Mouse (Mus musculus): ENCODE results near the gene Cit. TPM values are rescaled to one million over a fixed set of nuclear protein-coding genes. Genes with fewer than 3 reads are reported as not detected.

Cit gene
- polyA plus RNA-seq, 1 experiment from 2014 or later = 22.8 TPM

- Histone ChIP-seq H3K4me1 (no peaks in the 10 kb centered on the region), H3K4me3 (no peak overlapping the region), H3K27ac (no peak overlapping the region), H3K9me3 (no peaks in the 10 kb centered on the region), H3K36me3 (peaks cover 36% of the 10 kb centered on the region), H3K9ac (no peak overlapping the region), H3K27me3 (no peaks in the 10 kb centered on the region), H3K4me2 (no peak overlapping the region)
- ATAC-seq (ENCODE audit: insufficient number of reproducible peaks, low FRiP score, low TSS enrichment, low read depth) = no peak
- WGBS = 88% methylated on average over 9 of the region's 9 CpGs
These were observed 8.6 kb downstream of the Cit start for GRCm38 (mm10) chr5:115853691-115854090.

- no peak overlapping the region for H3K4me3 ChIP-seq
- peaks cover 37% of the 10 kb centered on the region for H3K36me3 ChIP-seq
- H3K4me2 ChIP-seq = no peak overlapping the region
- no peaks in the 10 kb centered on the region for H3K9me3 ChIP-seq
- 84% methylated on average over 11 of the region's 12 CpGs for WGBS
- no peak overlapping the region for H3K27ac ChIP-seq
- ATAC-seq (ENCODE audit: insufficient number of reproducible peaks, low FRiP score, low TSS enrichment, low read depth) = no peak
- no peaks in the 10 kb centered on the region for H3K4me1 ChIP-seq
- H3K9ac ChIP-seq = no peak overlapping the region
- H3K27me3 ChIP-seq = no peaks in the 10 kb centered on the region
These were observed 9.3 kb downstream of the Cit start for GRCm38 (mm10) chr5:115854370-115854769.

DNA sequence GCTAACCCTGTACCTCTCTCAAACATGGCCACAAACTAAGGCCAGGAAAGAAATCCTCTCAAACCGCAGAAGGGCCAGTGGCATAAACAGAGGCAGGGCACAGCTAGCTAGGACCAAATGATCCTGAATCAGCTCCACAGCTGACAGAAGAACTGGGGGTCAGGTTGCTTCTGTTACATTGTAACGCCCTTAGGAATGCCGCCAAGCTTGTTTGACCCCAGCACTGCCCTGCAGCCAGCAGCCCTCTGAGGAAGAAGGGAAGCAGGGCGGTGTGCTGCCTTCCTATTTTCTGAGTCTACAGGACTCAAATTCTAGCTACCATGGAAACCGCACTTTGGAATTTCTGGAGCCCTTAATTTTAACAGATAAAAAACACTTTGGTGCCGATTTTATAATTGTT is 13.6 kb downstream of the Cit start:
- no peaks in the 10 kb centered on the region for H3K4me1 ChIP-seq
- peaks cover 41% of the 10 kb centered on the region for H3K36me3 ChIP-seq
- no peak for ATAC-seq (ENCODE audit: insufficient number of reproducible peaks, low FRiP score, low TSS enrichment, low read depth)
- no peaks in the 10 kb centered on the region for H3K27me3 ChIP-seq
- H3K9ac ChIP-seq = no peak overlapping the region
- 71% methylated on average over 6 of the region's 6 CpGs for WGBS
- no peak overlapping the region for H3K27ac ChIP-seq
- H3K4me3 ChIP-seq = no peak overlapping the region
- no peak overlapping the region for H3K4me2 ChIP-seq
- H3K9me3 ChIP-seq = no peaks in the 10 kb centered on the region

GRCm38 (mm10) chr5:115859461-115859860 is 14.4 kb downstream of the Cit start:
- Histone ChIP-seq H3K9me3 (no peaks in the 10 kb centered on the region), H3K4me1 (no peaks in the 10 kb centered on the region), H3K4me2 (no peak overlapping the region), H3K27ac (no peak overlapping the region), H3K27me3 (no peaks in the 10 kb centered on the region), H3K4me3 (no peak overlapping the region), H3K36me3 (peaks cover 35% of the 10 kb centered on the region), H3K9ac (no peak overlapping the region)
- ATAC-seq (ENCODE audit: insufficient number of reproducible peaks, low FRiP score, low TSS enrichment, low read depth) = no peak
- 74% methylated on average over 9 of the region's 9 CpGs for WGBS

GRCm38 (mm10) chr5:115861991-115862390 is 16.9 kb downstream of the Cit start:
- no peak for ATAC-seq (ENCODE audit: insufficient number of reproducible peaks, low FRiP score, low TSS enrichment, low read depth)
- H3K4me1 ChIP-seq = no peaks in the 10 kb centered on the region

DNA sequence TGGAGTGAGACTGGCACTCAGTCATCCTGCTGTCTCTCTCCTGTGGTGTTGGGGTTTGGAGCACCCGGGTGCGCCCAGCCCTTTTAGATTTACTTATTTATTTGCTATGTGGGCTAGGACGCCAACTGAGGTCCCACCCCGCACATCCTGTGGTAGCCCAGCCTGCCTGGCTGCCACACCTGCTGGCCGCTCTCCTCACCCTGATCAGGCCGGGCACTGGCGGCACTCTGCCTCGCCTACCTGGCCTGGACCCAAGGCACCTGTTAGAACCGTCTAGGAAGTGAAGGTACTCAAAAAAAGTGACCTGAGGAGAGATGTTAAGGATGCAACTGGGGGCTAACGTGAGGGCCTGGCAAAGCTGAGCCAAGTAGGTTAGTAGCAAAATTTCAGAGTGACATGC is 17.4 kb downstream of the Cit start:
- Histone ChIP-seq H3K27me3 (no peaks in the 10 kb centered on the region), H3K27ac (no peak overlapping the region), H3K36me3 (peaks cover 24% of the 10 kb centered on the region), H3K4me1 (no peaks in the 10 kb centered on the region), H3K4me2 (no peak overlapping the region), H3K4me3 (no peak overlapping the region), H3K9ac (no peak overlapping the region), H3K9me3 (no peaks in the 10 kb centered on the region)
- WGBS = 90% methylated on average over 10 of the region's 10 CpGs
- no peak for ATAC-seq (ENCODE audit: insufficient number of reproducible peaks, low FRiP score, low TSS enrichment, low read depth)

More at GRCm38 (mm10) chr5:115861991-115862390, 16.9 kb downstream of the Cit start:
- H3K4me3 ChIP-seq = no peak overlapping the region
- no peak overlapping the region for H3K9ac ChIP-seq
- H3K27ac ChIP-seq = no peak overlapping the region
- H3K36me3 ChIP-seq = peaks cover 24% of the 10 kb centered on the region
- no peak overlapping the region for H3K4me2 ChIP-seq
- no peaks in the 10 kb centered on the region for H3K9me3 ChIP-seq
- WGBS = 91% methylated on average over 10 of the region's 10 CpGs
- no peaks in the 10 kb centered on the region for H3K27me3 ChIP-seq

GRCm38 (mm10) chr5:115866296-115866695 is 21.2 kb downstream of the Cit start:
- Histone ChIP-seq H3K4me2 (no peak overlapping the region), H3K9ac (no peak overlapping the region), H3K4me1 (no peaks in the 10 kb centered on the region), H3K4me3 (no peak overlapping the region), H3K36me3 (peaks cover 12% of the 10 kb centered on the region), H3K9me3 (no peaks in the 10 kb centered on the region), H3K27me3 (no peaks in the 10 kb centered on the region), H3K27ac (no peak overlapping the region)
- 81% methylated on average over 11 of the region's 11 CpGs for WGBS
- ATAC-seq (ENCODE audit: insufficient number of reproducible peaks, low FRiP score, low TSS enrichment, low read depth) = no peak

GRCm38 (mm10) chr5:115868540-115868939 is 23.5 kb downstream of the Cit start:
- 85% methylated on average over 12 of the region's 12 CpGs for WGBS

DNA sequence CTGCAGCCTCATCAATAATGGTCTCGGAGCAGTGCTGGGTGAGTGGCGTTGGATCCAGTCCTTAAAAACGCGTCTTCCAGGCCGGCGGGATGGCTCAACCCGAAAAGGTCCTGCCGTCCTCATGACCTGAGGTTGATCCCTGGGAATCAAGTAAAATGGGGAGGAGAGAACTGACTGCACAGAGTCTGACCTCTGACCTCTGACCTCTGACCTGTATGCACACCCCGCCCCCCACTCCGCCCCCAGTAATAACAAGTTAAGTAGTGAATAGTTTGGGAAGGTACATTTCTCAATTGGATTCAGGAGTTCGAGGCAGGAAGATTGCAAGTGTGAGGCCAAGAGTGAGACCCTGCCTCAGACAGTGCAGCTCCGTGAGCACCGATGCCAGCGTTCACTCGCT is 24.1 kb downstream of the Cit start:
- H3K9me3 ChIP-seq = no peaks in the 10 kb centered on the region
- no peak for ATAC-seq (ENCODE audit: insufficient number of reproducible peaks, low FRiP score, low TSS enrichment, low read depth)
- 91% methylated on average over 15 of the region's 15 CpGs for WGBS
- H3K27ac ChIP-seq = no peak overlapping the region
- H3K27me3 ChIP-seq = no peaks in the 10 kb centered on the region
- no peak overlapping the region for H3K9ac ChIP-seq
- no peaks in the 10 kb centered on the region for H3K4me1 ChIP-seq
- no peak overlapping the region for H3K4me3 ChIP-seq
- no peak overlapping the region for H3K4me2 ChIP-seq
- H3K36me3 ChIP-seq = no peaks in the 10 kb centered on the region; the same call in 1 of the 2 replicates

More at GRCm38 (mm10) chr5:115868540-115868939, 23.5 kb downstream of the Cit start:
- H3K27ac ChIP-seq = no peak overlapping the region
- no peaks in the 10 kb centered on the region for H3K4me1 ChIP-seq
- H3K4me3 ChIP-seq = no peak overlapping the region
- no peak overlapping the region for H3K4me2 ChIP-seq
- peaks cover 3% of the 10 kb centered on the region; the same call in 1 of the 2 replicates for H3K36me3 ChIP-seq
- no peaks in the 10 kb centered on the region for H3K27me3 ChIP-seq
- H3K9me3 ChIP-seq = no peaks in the 10 kb centered on the region
- no peak overlapping the region for H3K9ac ChIP-seq
- no peak for ATAC-seq (ENCODE audit: insufficient number of reproducible peaks, low FRiP score, low TSS enrichment, low read depth)

DNA sequence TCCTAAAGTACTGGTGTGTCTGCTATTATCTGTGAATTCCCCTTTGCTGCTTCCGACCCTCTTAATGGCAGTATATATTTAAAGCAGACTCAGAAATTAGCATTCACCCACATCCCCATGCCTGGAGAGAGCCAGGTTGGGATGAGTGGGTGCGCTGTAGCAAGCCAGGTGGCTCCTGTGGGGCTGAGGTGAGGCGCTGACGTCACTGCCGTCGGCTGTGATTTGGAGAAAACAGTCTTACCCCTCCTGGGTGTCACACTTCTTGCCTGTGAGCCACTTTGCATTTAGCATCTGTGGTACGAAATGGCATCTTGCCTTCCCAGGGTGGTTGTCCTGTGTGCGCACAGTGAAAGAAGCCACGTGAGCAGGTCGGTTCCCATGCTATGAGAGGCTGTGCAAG is 26.1 kb downstream of the Cit start:
- 93% methylated on average over 10 of the region's 10 CpGs for WGBS
- Histone ChIP-seq H3K9ac (no peak overlapping the region), H3K4me3 (no peak overlapping the region), H3K27me3 (no peaks in the 10 kb centered on the region), H3K36me3 (peaks cover 10% of the 10 kb centered on the region; the same call in 1 of the 2 replicates), H3K4me1 (no peaks in the 10 kb centered on the region), H3K27ac (no peak overlapping the region), H3K9me3 (no peaks in the 10 kb centered on the region), H3K4me2 (no peak overlapping the region)
- ATAC-seq (ENCODE audit: insufficient number of reproducible peaks, low FRiP score, low TSS enrichment, low read depth) = no peak

DNA sequence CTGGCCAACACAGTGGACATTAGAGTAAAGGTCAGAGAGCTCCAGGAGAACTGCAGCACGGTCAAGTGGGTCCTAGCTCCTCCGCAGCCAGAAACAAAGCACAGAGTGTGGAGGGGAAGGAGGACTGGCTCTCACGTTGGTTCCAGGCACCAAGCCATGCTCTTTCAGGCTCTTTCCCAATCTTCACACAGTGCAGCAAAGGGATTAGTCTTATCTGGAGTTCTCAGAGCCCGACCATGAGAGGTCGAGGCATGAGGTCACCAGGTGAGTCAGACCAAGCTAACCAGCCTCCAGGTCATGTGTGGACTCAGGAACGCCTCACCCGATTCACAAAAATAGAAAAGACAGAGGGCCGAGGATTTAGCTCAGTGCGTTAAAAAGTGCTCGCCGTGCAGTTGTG is 27.0 kb downstream of the Cit start:
- ATAC-seq (ENCODE audit: insufficient number of reproducible peaks, low FRiP score, low TSS enrichment, low read depth) = no peak
- no peak overlapping the region for H3K27ac ChIP-seq
- H3K27me3 ChIP-seq = no peaks in the 10 kb centered on the region
- no peaks in the 10 kb centered on the region for H3K4me1 ChIP-seq
- no peak overlapping the region for H3K4me3 ChIP-seq
- no peak overlapping the region for H3K9ac ChIP-seq
- no peak overlapping the region for H3K4me2 ChIP-seq
- H3K36me3 ChIP-seq = peaks cover 10% of the 10 kb centered on the region; the same call in 1 of the 2 replicates
- H3K9me3 ChIP-seq = no peaks in the 10 kb centered on the region
- WGBS = 90% methylated on average over 11 of the region's 11 CpGs

DNA sequence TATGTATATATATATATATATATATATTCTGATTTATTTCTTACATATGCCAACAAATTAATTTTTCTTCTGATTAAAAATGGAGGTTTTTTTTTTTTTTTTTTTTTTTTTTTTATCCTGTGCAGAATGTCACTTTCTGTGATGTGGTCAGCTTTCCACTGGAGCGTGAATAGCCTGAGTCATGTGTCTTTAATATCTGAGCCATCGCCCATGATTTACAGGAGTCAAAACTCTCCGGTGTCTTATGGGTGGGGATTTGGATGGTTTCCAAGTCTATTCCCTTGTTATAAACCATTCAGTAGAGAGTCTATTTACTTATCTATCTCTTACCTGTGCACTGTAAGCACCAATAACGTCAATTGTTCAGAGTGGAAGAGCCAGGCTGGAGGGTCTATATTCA is 27.9 kb downstream of the Cit start:
- 59% methylated on average over 4 of the region's 4 CpGs for WGBS
- H3K4me3 ChIP-seq = no peak overlapping the region
- no peak overlapping the region for H3K27ac ChIP-seq
- ATAC-seq (ENCODE audit: insufficient number of reproducible peaks, low FRiP score, low TSS enrichment, low read depth) = no peak
- no peaks in the 10 kb centered on the region for H3K27me3 ChIP-seq
- no peak overlapping the region for H3K4me2 ChIP-seq
- H3K4me1 ChIP-seq = no peaks in the 10 kb centered on the region
- H3K9ac ChIP-seq = no peak overlapping the region
- H3K36me3 ChIP-seq = peaks cover 10% of the 10 kb centered on the region; the same call in 1 of the 2 replicates
- H3K9me3 ChIP-seq = no peaks in the 10 kb centered on the region

GRCm38 (mm10) chr5:115877425-115877824 is 32.3 kb downstream of the Cit start:
- H3K4me1 ChIP-seq = no peaks in the 10 kb centered on the region
- no peak for ATAC-seq (ENCODE audit: insufficient number of reproducible peaks, low FRiP score, low TSS enrichment, low read depth)
- H3K9ac ChIP-seq = no peak overlapping the region
- H3K9me3 ChIP-seq = no peaks in the 10 kb centered on the region
- H3K4me3 ChIP-seq = no peak overlapping the region
- no peak overlapping the region for H3K27ac ChIP-seq
- H3K4me2 ChIP-seq = no peak overlapping the region
- 93% methylated on average over 6 of the region's 6 CpGs for WGBS
- H3K36me3 ChIP-seq = peaks cover 10% of the 10 kb centered on the region; the same call in 1 of the 2 replicates
- H3K27me3 ChIP-seq = no peaks in the 10 kb centered on the region

Measured in limb, embryonic 15.5 days (tissue).